Mouse (Mus musculus): ENCODE results near the gene Pappa. TPM values are rescaled to one million over a fixed set of nuclear protein-coding genes. Genes with fewer than 3 reads are reported as not detected.

Gene Pappa
- polyA plus RNA-seq, 1 experiment from 2014 or later = 0.69 TPM

DNA sequence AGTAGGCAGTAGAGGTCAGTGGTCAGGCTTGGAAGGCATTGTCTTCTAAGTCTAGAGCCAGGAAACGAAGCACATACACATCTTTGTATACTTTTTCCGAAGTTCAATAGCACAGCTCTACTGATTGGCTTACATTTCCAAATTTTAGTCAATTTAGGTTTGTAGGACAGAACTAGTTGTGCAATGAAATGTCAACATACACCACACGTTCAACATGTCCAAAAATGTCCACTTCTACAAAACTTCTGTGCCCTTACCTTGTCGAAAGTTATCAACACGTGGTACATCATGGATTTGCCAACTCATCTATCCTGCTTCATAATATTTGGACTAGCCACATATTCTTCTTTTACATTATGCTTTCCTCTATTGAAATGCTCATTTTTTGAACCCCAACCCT lies 10.4 kb downstream of the Pappa start:
- Histone ChIP-seq H3K9me3 (replicated peaks) (no peaks in the 10 kb centered on the region), H3K27me3 (ENCODE audit: low read depth, poor library complexity, severe bottlenecking) (peaks cover 11% of the 10 kb centered on the region; the same call in 1 of the 2 replicates), H3K4me3 (no peak overlapping the region), H3K36me3 (no peaks in the 10 kb centered on the region), H3K4me1 (no peaks in the 10 kb centered on the region), H3K27ac (no peak overlapping the region)
- WGBS = 89% methylated on average over 5 of the region's 5 CpGs
- no peak for DNase-seq (ENCODE audit: low spot score)

- H3K27ac ChIP-seq = no peak overlapping the region
- H3K4me3 ChIP-seq = no peak overlapping the region
- no peaks in the 10 kb centered on the region for H3K36me3 ChIP-seq
- H3K4me1 ChIP-seq = no peaks in the 10 kb centered on the region
- no peaks in the 10 kb centered on the region for H3K9me3 ChIP-seq (replicated peaks)
- no peak for DNase-seq (ENCODE audit: low spot score)
- H3K27me3 ChIP-seq (ENCODE audit: low read depth, poor library complexity, severe bottlenecking) = 0 out of 2 replicates have a peak, but pooled peaks cover 3% of the 10 kb centered on the region
- 78% methylated on average over 5 of the region's 5 CpGs for WGBS
Measured at GRCm38 (mm10) chr4:65135109-65135508, 11.1 kb downstream of the Pappa start.

DNA sequence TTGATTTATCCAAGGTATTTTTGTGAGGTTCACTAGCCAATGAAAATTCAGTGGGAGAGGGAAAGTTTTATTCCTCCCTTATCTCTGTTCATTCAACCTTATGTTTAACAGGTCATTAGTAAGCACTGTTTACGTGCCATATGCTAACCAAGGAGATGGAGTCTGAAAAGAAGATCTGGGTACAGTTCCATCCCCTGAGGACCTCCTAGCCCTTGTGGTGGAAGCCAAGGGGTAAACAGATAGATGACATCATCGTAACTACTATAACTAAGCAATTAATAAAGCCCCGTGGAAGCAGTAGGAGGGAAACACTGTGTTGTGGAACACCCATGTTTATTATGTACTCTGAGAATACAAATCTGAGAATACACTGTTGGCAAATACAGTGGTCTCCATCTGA lies 12.6 kb downstream of the Pappa start:
- Histone ChIP-seq H3K36me3 (no peaks in the 10 kb centered on the region), H3K27ac (no peak overlapping the region), H3K4me1 (no peaks in the 10 kb centered on the region), H3K4me3 (no peak overlapping the region), H3K27me3 (ENCODE audit: low read depth, poor library complexity, severe bottlenecking) (no peaks in the 10 kb centered on the region), H3K9me3 (replicated peaks) (no peaks in the 10 kb centered on the region)
- 90% methylated on average over 3 of the region's 3 CpGs for WGBS
- DNase-seq (ENCODE audit: low spot score) = no peak

DNA sequence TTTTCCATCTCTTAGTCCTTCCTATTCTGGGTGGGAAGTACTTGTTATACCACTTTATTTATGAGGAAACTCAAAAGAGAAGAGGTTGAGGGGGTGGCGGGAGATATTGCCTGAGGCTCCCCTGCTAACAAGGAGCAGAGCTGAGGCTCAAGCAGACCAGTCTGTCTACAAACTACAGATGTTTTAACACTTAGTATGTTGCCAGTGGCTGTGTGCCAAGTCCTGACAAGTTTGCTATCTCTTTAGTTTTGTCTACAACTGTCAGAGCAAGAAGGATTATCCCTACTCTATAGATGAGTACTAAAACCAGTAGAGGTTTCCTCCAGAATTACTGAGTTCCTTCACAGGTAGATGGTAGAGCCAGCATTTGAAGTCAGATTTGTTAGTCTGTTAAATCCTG lies 23.0 kb downstream of the Pappa start:
- Histone ChIP-seq H3K36me3 (no peaks in the 10 kb centered on the region), H3K27me3 (ENCODE audit: low read depth, poor library complexity, severe bottlenecking) (no peaks in the 10 kb centered on the region), H3K4me3 (no peak overlapping the region), H3K4me1 (no peaks in the 10 kb centered on the region), H3K9me3 (replicated peaks) (no peaks in the 10 kb centered on the region), H3K27ac (no peak overlapping the region)
- 76% methylated on average over 1 of the region's 1 CpGs for WGBS
- DNase-seq (ENCODE audit: low spot score) = no peak

DNA sequence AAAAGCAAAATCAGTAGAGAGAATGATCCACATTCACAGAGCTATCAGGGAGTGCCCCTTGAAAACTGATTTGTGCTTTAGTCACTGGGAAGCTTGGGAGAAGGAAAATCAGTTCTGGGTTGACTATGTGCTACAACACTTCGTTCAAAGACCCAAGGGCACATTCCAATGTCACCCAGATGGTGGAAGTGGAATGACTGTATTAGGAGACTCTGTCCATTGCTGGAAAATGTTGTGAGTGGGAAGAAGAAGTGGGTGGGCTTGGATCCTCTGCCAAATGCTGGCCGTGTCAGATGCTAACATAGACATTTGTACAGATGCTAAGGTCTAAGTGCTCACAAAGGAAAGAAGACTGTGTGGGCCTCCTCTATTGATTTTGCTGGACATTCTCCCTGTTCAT lies 29.6 kb downstream of the Pappa start:
- no peaks in the 10 kb centered on the region for H3K4me1 ChIP-seq
- no peaks in the 10 kb centered on the region for H3K27me3 ChIP-seq (ENCODE audit: low read depth, poor library complexity, severe bottlenecking)
- H3K36me3 ChIP-seq = no peaks in the 10 kb centered on the region
- no peak overlapping the region for H3K4me3 ChIP-seq
- DNase-seq (ENCODE audit: low spot score) = no peak
- 79% methylated on average over 2 of the region's 2 CpGs for WGBS
- H3K9me3 ChIP-seq (replicated peaks) = no peaks in the 10 kb centered on the region
- H3K27ac ChIP-seq = no peak overlapping the region

DNA sequence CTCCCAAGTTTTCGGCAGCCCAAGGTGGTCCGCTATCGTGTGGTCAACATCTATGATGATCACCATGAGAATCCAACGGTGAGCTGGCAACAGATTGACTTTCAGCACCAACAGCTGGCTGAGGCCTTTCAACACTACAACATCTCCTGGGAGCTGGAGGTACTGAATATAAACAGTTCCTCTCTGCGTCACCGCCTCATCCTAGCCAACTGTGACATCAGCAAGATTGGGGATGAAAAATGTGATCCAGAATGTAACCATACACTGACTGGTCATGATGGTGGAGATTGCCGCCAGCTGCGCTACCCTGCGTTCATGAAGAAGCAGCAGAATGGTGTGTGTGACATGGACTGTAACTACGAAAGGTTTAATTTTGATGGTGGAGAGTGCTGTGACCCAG lies 32.3 kb downstream of the Pappa start:
- Histone ChIP-seq H3K4me3 (no peak overlapping the region), H3K4me1 (no peaks in the 10 kb centered on the region), H3K9me3 (replicated peaks) (no peaks in the 10 kb centered on the region), H3K27ac (no peak overlapping the region), H3K36me3 (no peaks in the 10 kb centered on the region), H3K27me3 (ENCODE audit: low read depth, poor library complexity, severe bottlenecking) (no peaks in the 10 kb centered on the region)
- WGBS = 95% methylated on average over 10 of the region's 10 CpGs
- DNase-seq (ENCODE audit: low spot score) = no peak

DNA sequence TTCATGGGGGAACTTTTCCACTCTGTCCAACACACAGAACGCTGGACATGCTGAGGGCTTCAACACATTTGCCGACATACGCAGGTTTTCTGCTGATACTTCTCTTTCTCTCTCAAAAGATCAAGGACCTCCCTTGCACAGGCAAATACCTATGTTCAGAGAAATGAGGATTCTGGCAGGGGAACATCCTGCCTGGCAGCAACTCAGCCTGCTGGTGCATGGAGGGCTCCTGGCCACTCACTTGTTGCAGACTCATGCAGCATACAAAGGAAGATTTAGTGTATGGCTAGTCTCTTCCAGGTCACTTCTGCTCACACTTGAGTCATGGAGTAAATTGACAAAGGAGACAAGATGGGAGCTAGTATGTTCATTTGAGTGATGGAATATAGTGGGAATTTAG lies 34.7 kb downstream of the Pappa start:
- Histone ChIP-seq H3K27ac (no peak overlapping the region), H3K27me3 (ENCODE audit: low read depth, poor library complexity, severe bottlenecking) (no peaks in the 10 kb centered on the region), H3K4me3 (no peak overlapping the region), H3K9me3 (replicated peaks) (no peaks in the 10 kb centered on the region), H3K4me1 (no peaks in the 10 kb centered on the region), H3K36me3 (no peaks in the 10 kb centered on the region)
- 92% methylated on average over 3 of the region's 3 CpGs for WGBS
- no peak for DNase-seq (ENCODE audit: low spot score)

GRCm38 (mm10) chr4:65159481-65159880 lies 35.5 kb downstream of the Pappa start:
- Histone ChIP-seq H3K9me3 (replicated peaks) (no peaks in the 10 kb centered on the region), H3K4me1 (no peaks in the 10 kb centered on the region), H3K27me3 (ENCODE audit: low read depth, poor library complexity, severe bottlenecking) (no peaks in the 10 kb centered on the region), H3K36me3 (no peaks in the 10 kb centered on the region), H3K4me3 (no peak overlapping the region), H3K27ac (no peak overlapping the region)
- WGBS = 75% methylated on average over 5 of the region's 5 CpGs
- DNase-seq (ENCODE audit: low spot score) = no peak

DNA sequence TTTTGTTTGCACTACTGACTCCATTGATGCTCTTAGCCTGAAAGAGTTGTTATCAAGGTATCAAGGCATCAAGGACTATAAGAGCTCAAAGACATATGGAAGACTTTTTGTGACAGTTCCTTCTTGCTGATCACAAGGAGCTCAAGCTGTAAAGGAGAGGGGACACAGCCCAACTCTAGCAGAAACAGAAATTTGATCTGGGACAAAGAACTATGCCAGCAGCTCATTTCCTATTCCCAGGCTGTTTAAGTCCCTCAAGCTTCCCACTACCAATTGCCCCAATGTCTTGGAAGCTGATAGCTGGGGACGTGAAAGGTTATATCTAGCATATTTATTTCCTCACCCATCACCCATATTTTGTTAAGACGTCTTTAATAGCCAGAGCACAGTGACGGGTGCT lies 39.7 kb downstream of the Pappa start:
- no peak for DNase-seq (ENCODE audit: low spot score)

GRCm38 (mm10) chr4:65166288-65166835 lies 42.4 kb downstream of the Pappa start:
- no peaks in the 10 kb centered on the region for H3K9me3 ChIP-seq (replicated peaks)
- WGBS = 85% methylated on average over 3 of the region's 3 CpGs
- no peaks in the 10 kb centered on the region for H3K27me3 ChIP-seq (ENCODE audit: low read depth, poor library complexity, severe bottlenecking)
- DNase-seq (ENCODE audit: low spot score) = no peak
- H3K27ac ChIP-seq = no peak overlapping the region
- no peaks in the 10 kb centered on the region for H3K36me3 ChIP-seq
- no peak overlapping the region for H3K4me3 ChIP-seq
- H3K4me1 ChIP-seq = no peaks in the 10 kb centered on the region

More for the DNA sequence above, 39.7 kb downstream of the Pappa start:
- H3K36me3 ChIP-seq = no peaks in the 10 kb centered on the region
- no peaks in the 10 kb centered on the region for H3K4me1 ChIP-seq
- 76% methylated on average over 3 of the region's 3 CpGs for WGBS
- no peaks in the 10 kb centered on the region for H3K9me3 ChIP-seq (replicated peaks)
- no peaks in the 10 kb centered on the region for H3K27me3 ChIP-seq (ENCODE audit: low read depth, poor library complexity, severe bottlenecking)
- no peak overlapping the region for H3K4me3 ChIP-seq
- no peak overlapping the region for H3K27ac ChIP-seq

DNA sequence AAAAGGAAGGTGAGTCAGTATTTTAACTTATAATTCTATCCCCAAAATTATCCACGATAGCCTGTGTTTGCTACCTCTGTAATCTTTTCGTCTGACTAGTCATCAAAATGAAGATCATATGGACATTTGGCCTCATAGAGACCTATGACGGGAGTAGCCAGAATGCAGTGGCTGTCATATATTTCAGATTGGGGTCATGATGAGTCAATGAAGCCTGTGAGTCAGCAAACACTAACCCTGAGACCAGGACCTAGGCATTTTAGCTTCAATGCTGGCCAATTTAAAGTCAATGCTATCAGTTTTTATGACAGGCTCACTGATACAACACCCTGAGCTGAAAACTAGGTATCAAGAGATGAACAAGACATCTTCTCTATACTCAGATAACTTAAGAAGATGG lies 50.5 kb downstream of the Pappa start:
- no peak for DNase-seq (ENCODE audit: low spot score)
- WGBS = 93% methylated on average over 3 of the region's 3 CpGs
- Histone ChIP-seq H3K4me3 (no peak overlapping the region), H3K36me3 (no peaks in the 10 kb centered on the region), H3K4me1 (no peaks in the 10 kb centered on the region), H3K27ac (no peak overlapping the region), H3K9me3 (replicated peaks) (no peaks in the 10 kb centered on the region), H3K27me3 (ENCODE audit: low read depth, poor library complexity, severe bottlenecking) (no peaks in the 10 kb centered on the region)

DNA sequence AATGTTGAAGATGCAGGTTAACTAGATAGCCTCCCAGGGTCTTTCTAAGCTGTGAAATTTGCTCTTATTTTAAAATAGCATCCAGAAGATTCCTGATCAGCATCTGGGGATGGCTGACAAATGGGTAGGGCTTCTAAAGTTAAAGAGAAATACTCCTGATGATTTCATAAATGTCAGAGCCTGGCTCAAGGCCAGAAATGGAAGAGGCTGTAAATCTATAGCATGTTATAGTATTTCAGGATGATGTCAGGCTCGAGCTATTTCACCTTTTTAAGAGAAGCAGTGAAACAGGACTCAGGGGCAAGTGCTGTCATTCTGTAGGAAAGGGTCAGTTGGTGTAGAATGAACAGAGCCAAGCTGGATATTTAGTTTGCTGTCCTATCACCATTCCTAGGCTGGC lies 54.2 kb downstream of the Pappa start:
- DNase-seq (ENCODE audit: low spot score) = no peak
- H3K4me3 ChIP-seq = no peak overlapping the region
- H3K27me3 ChIP-seq (ENCODE audit: low read depth, poor library complexity, severe bottlenecking) = no peaks in the 10 kb centered on the region
- H3K36me3 ChIP-seq = no peaks in the 10 kb centered on the region
- H3K4me1 ChIP-seq = no peaks in the 10 kb centered on the region
- 66% methylated on average over 1 of the region's 1 CpGs for WGBS
- no peak overlapping the region for H3K27ac ChIP-seq
- H3K9me3 ChIP-seq (replicated peaks) = no peaks in the 10 kb centered on the region

GRCm38 (mm10) chr4:65187236-65187635 lies 63.3 kb downstream of the Pappa start:
- Histone ChIP-seq H3K27me3 (ENCODE audit: low read depth, poor library complexity, severe bottlenecking) (no peaks in the 10 kb centered on the region), H3K4me1 (no peaks in the 10 kb centered on the region; the same call in 1 of the 2 replicates), H3K9me3 (replicated peaks) (no peaks in the 10 kb centered on the region), H3K4me3 (no peak overlapping the region), H3K36me3 (no peaks in the 10 kb centered on the region), H3K27ac (no peak overlapping the region)
- WGBS = 81% methylated on average over 2 of the region's 2 CpGs
- DNase-seq (ENCODE audit: low spot score) = no peak

DNA sequence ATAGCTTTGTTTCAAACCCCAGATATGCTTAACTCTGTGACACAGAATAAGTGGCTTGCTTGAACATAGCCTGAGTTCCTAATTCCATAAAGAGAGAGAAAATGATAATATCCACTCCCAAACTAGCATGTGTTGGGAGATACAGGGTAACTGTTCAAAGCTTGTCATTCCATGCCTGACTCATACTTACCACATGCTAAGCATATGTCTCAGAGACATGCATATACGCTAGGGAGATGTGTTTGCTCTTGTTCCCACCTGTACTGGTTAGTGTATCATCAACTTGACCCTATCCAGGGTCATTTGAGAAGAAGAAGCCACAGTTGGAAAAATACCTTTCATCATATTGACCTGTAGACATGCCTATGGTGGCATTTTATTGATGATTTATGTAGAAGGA lies 63.7 kb downstream of the Pappa start:
- no peaks in the 10 kb centered on the region for H3K9me3 ChIP-seq (replicated peaks)
- H3K27me3 ChIP-seq (ENCODE audit: low read depth, poor library complexity, severe bottlenecking) = no peaks in the 10 kb centered on the region
- no peaks in the 10 kb centered on the region; the same call in 1 of the 2 replicates for H3K4me1 ChIP-seq
- 89% methylated on average over 1 of the region's 1 CpGs for WGBS
- no peak for DNase-seq (ENCODE audit: low spot score)
- no peaks in the 10 kb centered on the region for H3K36me3 ChIP-seq
- no peak overlapping the region for H3K27ac ChIP-seq
- H3K4me3 ChIP-seq = no peak overlapping the region

Data from limb, embryonic 10.5 days (tissue).